Mouse (Mus musculus): Measurements from ENCODE around the gene Cxcl2.

The Cxcl2 gene

DNA sequence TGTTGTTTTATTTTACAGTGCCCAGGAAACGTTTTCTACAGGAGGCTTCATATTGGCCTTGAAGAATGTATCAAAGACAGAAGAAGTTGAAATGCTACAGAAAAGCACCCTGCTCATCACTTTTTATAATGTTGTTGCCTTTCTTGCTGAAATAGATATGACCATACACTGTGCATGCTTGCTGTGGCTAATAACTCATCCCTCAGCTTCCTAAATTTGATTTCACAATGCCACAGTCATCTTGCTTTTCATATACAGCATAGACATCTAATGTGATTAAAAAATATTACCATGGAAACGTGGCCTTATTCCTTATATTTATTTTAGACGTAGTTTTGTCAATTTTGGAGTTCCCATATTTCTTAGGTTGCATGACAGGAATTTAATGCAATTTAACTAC, 6.2 kb upstream of the Cxcl2 start:
- no peak for DNase-seq

DNA sequence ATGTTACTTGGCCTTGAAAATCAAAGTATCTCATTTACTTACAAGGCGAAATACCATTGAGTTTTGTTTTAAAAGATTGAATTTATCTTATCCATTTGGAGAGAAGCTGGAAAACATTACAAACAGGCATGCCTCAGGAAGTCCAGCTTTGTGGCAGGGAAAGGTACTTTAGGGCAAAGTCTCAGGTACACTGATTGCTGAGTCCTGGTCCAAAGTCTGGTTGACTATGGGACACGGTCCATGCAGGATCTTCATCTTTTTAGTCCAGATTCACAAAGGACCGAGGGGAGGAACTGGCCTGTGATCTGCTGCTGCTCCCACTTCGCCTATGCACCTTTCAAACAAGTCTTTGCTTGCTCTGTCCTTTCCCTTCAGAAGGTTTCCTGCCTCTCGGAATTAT, 4.4 kb upstream of the Cxcl2 start:
- DNase-seq, result no peak

DNA sequence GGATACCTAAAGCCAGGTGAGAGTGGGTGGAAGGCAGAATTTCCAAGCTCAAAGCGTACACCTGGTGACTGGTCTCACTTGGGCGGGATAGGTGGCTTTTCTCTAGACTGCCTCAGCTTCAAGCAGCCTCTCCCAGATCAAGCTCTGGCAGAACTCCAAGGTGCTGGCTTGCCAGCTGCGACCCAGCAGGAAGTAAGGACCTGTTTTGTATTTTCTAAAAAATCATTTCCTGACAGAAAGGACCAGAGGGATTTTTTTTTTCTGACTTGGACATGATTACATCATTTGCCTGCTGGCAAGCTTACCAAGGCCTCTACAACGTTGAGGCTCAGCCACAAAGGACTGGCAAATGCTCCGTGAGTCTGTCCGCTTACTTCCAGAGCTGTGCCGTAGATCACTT, 3.5 kb upstream of the Cxcl2 start:
- DNase-seq, result peak; percentile 71

DNA sequence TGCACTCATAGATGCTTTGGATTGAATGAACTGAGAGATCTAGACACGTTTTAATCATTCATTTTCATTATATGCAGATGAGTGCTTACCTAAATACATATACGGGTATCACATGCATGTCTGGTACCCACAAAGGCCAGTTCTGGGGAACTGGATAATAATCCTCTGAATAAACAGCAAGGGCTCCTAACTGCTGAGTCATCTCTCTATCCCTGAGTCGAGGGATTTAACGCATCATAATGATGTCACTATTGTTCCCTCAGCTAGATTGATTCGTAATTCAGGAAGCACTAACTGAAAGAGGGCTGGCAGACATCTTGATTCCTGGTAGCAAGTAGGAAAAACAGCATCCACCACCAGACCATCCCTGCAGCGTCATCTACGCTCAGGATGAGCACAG, 3.0 kb upstream of the Cxcl2 start:
- no peak for DNase-seq

DNA sequence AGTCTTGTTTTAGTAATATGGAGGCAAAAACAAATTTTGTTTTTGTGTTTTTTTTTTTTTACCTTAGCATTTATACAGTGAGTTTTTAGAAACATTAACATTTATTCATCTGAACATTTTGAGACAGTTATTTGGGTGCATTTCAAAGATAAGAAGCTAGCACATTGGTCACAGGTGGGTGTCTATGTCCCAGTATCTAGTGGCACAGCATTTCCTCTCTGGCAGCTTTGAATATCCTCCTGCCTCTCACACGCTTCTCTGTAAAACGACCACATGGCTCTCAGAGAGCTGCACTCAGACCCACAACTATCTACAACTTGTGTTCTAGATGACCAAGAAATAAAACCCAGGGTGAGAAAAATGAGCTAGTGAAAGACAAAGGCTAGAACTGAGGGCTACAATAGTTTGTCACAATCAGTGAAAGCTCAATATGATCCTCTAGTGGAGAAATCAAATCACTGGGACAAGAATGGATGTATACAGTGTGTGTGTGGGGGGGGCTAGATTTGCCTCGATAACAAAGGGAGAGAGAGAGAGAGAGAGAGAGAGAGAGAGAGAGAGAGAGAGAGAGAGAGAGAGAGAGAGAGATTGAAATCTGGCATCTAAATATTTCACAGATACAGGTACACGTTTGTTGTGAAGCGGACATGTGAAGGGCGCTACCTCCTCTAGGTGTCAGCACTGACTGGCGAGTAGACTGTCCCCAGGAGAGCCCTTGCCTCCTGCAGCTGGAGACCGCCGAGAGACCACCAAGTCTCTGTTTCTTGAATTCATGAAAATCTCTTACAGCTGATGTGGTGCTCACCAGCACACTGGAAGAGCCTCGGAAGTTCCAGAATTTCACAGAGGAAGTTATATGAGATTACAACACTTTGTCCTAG, 1.1 kb upstream of the Cxcl2 start:
- peak; percentile 18 for DNase-seq

DNA sequence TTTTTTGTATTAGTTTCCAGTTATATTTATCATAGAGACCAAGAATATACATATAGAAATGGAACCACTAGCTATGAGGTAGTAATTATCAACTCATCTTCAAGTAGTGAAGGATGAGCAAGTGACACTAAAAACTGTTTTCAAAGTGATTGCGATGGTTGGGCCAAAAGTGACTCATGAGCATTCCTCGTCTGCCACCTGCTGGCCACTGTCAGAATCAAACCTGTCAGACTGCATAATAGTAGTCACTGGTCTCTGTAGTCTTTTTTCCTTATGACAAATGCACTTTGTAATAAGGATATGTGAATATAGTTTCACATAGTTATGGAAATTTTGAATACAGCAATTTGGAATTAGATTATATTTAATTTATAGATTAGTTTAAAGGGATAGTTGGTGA, 5.3 kb downstream of the Cxcl2 start:
- DNase-seq, result peak; percentile 76

DNA sequence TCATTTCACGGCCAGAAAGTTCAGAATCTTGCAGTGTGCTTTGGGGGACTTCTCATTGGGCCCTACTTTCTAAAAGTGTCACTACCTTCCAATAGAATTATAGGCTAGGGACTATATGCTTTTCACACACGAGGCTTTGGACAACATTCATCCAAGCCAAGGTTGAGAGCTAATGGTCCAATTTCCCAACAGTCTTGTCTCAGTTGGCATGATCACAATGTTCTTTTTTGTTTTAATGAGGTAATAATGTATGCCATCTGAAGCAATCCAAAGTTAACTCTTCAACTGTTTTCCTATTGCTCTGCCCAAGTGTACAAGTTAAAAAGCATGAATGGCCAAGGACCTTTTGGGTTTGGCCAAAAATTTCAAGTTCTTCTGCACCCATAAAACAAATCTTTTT, 15.8 kb downstream of the Cxcl2 start:
- DNase-seq, result no peak

DNA sequence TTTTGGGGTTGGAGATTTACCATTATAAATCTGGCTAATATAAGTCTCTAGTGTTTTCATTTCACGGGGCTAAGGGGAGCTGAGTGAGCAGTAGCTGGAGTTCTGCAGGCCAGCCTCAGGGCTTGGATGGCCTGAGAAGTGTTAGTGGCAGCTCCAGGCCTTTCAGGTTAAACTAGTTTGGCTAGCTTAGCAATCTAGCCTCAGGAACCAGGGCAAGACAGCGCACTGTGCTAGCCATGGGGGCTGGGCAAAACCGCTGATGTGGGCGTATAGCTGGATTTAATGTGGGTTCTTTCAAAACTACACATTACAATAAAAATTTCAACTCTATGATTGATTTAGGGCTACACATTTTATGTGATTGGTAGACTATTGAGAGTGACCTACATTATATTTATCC, 19.3 kb downstream of the Cxcl2 start:
- DNase-seq, result no peak

DNA sequence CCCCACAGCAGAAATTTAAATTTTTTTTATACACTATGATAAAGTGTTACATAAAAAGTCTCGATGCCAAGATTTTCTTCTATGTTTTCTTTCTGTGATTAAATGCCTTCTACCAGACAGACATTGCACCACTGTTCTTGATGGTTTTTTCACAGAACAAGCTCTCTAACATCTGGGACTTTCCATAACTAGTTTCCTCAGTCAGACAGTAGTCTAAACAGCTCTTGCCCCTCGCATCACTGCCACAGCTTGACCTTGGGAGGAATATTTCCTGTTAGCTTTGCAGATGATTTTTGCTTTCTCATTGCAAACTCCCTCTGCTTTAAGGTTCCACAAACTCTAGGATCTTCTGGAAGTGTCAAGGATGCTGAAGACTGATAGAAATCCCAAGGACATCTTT, 26.9 kb downstream of the Cxcl2 start:
- DNase-seq, result no peak

DNA sequence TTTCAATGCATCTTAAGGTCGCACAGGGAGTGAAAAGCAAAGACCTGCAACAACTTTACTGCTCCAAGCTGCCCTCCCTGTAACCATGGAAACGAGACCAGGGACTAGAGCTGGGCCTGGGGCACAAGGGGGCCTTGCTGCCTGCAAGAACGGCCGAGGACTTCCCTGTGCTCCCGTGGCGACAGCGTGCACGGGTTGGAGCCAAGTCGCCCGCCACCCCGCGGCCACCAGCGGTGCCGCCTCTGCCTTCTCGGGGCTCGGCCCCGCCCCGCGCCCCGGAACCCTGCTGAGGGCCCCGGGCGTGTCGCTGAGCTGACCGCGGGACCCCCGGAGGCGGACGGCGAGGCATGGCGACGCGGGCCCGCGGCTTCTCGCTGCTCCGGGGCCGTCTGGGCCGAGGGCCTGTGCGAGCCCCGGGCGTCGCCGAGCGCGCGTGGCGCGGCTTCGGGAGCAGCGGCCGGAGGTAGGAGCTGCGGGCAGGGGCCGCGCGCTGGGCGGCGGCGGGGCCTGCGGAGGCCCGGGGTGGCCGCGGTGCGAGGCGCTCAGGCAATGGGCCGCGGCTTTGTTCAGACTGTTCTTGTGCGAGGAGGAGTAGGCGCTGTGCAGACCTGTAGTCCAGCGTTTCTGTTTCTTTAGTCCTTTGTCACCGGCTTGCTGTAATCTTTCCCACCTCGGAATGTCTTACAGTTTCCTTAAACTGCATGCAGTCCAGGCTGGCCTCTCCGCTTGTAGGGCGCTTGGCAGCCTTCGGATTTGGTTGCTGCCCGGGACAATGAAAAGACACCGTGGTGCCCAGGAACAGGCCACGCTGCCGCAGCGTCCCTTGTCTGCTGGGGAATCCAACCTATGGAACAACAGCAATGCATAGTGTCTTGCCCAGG, 27.5 kb downstream of the Cxcl2 start, which contains the start of gene Mthfd2l:
Gene Mthfd2l (plus strand): TSS at position 147 of the 881 bp plus-strand sequence.
- DNase-seq, result peak; percentile 85

DNA sequence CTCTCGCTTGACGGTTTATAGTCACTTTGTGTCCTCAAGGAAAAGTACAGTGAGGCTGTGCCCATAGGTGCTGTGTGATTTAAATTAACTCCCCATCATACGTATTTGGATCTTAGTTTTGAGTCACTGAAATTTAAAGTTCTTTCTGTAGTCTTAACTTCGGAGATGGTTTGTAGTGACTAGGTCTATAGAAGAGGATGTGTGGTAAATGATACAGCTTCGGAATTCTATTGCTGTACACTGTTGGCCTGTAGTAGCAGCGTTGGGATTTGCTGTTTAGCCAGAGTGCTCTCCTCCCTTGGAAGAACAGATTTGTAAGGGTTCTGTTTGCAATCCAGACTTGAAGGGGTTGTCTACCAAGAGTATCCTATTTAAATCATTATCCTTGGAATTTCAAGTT, 28.2 kb downstream of the Cxcl2 start:
- no peak for DNase-seq

DNA sequence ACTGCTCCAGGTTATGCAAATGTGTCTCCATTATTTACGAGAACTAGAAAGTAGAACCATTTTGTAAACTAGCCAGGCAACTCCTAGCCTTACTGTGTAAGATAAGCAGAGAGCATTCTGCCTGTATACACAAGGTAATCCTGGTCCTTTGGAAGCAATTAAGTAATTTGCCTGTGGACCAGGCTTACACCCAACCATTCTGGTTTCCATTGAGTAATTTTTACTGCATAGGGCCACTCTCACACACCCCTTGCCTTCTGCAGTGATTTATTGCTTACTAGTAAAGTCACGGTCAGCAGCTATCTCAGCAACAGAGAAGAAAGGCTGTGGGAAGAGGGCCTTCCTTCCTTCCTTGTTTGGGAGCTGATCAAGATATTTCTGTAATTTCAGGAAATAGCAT, 33.0 kb downstream of the Cxcl2 start:
- DNase-seq, result no peak

DNA sequence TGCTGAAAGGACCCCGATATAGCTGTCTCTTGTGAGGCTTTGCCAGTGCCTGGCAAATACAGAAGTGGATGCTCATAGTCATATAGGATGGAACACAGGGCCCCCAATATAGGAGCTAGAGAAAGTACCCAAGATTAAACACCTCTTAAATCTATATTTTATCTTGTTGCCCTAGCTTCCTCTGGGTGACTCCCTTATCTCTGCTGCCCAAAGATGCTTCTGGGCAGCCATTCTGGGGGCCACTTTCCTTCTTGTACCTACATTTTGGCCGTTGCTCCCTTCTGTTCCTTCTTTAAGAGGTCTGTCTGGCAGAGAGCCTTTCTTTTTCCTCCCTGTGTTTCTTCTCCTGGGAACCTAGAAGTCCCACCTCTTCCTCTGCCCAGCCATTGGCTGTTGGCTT, 41.8 kb downstream of the Cxcl2 start:
- DNase-seq, result no peak

DNA sequence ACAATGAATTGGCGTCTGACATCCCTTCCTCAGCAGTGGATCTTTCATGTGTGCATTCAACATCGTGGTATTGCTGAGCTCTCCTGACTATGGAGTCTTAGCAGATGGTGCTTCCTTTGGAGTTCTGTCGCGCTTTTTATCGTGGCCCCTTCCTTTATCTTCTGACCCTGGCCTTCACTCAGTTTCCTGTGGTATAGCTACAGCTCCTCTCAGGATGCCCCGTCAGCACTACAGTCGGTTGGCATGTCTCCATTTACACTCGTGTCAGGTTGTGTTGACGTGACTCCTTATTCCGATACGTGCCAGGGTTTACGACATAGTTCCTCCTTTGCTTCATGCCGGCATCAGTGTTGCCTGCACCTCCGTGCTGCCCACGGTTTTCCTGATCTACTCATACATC, 45.8 kb downstream of the Cxcl2 start:
- DNase-seq, result no peak

DNA sequence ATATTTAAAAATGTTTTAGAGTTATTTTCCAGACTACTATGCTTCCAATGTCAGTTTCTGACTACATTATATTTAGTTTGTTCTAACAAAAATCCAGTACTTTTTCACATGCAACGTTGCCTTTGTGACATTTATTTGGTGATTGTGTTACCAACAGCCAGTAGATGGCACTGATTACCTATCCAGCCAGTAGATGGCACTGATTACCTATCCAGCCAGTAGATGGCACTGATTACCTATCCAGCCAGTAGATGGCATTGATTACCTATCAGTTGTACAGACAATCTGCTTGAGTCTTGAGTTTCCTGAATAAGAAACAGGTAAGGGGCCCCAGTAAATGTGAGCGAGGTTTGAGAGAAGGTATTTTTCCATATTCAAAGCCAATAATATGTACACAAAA, 47.8 kb downstream of the Cxcl2 start:
- peak; percentile 46 for DNase-seq

DNA sequence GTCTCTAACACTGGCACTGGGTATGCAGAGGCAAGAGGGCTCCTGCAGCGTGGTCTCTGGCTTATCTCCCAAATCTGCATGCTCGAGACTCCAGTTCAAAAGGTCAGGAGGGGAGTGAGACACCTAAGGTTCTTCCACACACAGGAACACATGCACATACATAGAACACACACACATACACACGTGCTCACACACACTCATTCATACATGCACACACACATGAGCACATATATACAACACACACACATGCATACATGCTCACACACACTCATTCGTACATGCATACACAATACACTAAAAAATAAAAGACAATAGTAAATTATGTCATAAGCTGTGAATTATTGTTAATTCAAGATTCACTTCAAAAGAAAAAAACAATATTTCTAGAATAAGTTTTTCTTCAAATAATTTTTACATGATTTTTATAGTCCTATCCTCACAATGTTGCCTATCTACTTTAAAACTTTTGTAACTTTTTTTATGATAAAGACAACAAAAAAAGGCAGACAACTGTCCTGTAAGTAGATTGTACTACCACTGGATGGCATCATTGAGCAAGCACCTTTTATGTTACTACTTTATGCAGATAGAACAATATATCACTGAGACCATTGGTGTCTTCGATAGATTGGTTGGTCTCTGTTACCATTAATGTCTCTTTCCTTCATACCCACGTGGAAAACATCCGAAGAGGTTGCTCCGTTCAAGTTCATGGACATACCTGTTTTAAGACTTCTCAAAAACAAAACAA, 49.2 kb downstream of the Cxcl2 start:
- no peak for DNase-seq

Data from lung, postnatal 14 days (tissue).